Mouse (Mus musculus): ENCODE measurements around the gene Nfyb.

The Nfyb gene

DNA sequence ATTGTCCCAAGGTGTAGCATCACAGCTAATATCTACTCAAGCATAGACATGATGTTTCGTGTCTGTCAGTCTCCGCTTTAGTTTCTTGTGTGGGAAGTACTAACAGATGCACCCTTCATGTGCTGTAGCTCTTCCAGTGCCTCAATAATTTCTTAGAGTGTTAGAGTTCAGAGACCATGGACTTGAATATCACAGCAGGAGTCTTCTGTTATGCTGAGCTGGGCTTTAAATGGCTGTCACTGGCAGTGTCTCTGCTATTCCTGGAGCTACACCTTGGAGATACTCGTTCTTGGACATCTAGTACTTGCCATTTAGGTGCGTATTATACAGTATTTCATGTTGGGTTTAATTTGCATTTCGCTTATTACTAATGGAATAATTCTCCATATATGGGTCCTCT is 18.6 kb downstream of the Nfyb start:
- peak; percentile 36 for DNase-seq (ENCODE audit: low read depth, low spot score)

DNA sequence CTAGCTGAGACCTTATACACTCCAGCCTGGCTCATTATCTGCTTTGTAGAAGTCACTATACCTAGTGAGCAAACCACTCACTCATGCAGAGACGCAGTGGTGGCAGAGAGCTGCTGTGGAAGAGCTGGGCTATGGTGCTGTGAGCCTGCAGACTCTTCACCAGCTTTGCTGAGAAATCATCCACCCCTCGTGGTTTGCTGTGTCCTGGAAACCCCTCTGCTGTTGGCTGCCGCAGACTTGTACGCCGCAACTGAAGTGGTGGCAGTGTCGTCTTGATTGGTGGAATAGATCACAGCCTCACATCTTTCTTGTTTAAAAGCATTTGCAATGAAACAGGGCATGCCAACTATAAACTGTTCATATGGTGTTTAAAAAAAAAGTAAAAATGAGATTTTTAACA is 19.6 kb downstream of the Nfyb start:
- DNase-seq (ENCODE audit: low read depth, low spot score): no peak

DNA sequence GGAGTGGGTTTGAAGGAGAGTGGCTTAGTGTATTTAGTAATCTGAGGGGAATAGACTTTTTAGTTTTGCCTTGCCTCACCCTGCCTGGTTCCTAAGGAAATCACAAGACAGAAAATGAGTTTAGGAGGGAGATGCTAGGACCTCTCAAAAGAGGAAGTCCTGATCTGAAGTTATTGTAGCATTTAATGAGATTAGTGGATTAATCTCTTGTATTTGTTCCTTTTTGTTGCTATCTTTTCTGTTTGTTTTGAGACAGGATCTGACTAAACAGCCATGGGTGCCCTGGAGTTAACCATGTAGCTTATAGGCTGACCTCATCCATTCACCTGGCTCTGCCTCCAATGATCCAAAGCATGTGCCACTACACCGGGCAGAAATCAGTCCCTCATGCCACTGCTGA is 21.4 kb downstream of the Nfyb start:
- DNase-seq (ENCODE audit: low read depth, low spot score): no peak

DNA sequence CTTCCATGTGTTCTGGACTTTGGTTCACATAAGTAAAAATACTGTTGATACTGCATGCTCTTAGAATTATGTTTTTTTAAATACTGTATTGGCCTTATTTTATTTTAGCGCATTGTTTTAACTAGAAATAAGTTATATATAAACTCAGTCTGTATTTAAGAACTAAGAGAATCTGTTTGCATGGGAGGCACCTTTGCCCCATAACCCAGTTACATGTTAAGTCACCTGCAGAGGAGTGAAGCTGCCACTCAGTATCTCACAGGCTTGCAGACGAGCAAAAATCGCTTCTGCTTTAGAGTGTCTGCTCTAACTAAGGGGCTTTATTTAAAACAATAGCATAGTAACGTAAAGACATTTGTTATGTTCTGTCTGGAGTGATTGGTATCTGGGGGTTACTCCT is 22.1 kb downstream of the Nfyb start:
- DNase-seq (ENCODE audit: low read depth, low spot score): no peak

DNA sequence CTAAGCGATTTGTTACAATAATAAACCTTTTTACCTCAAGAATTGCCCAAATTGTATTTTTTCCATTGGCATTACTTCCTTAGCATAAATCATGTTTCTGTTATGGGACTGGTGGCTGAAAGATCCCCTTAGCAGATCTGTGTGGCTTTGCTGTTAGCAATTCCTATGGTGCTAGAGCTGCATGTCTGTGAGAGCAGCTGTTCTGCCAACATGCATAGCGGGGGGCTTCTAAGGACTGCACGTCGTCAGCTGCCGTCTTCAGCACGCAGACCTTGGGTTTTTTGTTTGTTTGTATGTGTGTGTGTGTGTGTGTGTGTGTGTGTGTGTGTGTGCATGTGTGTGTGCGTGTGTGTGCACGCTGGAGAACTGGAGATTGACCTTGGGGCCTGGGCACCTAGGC is 22.6 kb downstream of the Nfyb start:
- DNase-seq (ENCODE audit: low read depth, low spot score): no peak

DNA sequence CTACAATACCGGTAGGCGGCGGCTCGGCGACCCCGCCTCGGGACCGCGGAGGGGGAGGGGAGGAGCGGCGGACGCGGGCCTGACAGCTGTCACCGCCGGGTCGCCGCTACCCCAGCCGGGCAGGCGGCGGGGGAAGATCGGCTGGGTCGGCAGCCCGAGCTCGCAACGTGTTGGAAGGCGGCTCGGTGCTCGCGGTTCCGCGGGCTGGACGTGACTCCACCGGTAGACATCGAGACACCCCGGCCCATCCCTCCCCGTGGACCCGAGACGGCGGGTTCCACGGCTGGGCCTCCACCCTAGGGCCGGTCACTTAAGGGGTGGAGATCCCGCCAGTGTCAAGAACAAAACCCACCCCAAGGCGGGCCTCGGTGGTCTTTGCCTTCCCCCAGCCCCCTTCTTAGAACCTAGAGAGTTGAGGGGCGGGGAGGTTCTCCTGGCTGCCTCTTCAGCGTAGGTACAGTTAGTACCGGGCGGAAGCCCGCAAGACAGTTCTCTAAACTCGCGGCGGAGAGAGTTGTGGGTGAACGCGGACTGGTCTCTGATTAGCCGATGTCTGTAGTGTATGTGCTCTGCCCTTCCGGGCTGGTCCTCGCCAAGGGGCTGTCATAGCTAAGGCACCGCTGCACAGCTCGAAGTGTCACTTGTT is 64.5 kb downstream of the Nfyb start:
- peak; percentile 11 for DNase-seq (ENCODE audit: low read depth, low spot score)

DNA sequence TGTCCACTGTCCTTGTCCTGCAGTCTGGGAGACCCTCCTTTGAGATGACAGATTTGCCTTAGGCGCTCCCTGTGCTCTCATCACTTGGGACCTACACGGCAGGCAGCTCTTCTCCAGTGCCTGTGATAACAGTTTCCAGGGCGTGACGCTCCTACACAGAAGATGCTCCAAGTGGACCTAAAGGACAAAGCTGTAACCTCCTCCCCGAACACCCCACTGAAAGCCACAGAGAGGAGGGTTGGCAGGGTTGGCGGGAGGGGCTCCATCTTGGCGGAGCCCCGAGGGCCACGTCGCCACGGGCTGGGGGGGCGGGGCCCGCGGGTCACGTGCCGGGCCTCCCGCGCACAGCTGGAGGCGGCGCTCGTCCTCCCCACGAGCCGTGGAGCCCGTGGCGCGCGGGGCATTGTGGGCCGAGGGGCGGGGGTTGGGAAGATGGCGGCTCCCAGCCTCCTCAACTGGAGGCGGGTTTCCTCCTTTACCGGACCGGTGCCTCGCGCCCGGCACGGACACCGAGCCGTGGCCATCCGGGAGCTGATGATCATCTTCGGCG is 65.2 kb downstream of the Nfyb start:
- DNase-seq (ENCODE audit: low read depth, low spot score): peak; percentile 70

Measured in ES-CJ7 (cell line).